Mouse (Mus musculus) cerebellum, adult 2 months (tissue): Measurements from ENCODE around the gene Uba52.

Source experiments
- CTCF ChIP-seq: fragments of 200-500 bp; IDR thresholded peaks from 2 replicates; pipeline ENCODE4 v1.5.1; 2011; ENCODE audit warnings: low read depth, mild to moderate bottlenecking, control low read depth, low read length, moderate library complexity, borderline replicate concordance; ENCODE audit not compliant: insufficient read depth
- POLR2A ChIP-seq: fragments of 200-500 bp; IDR thresholded peaks from 2 replicates; pipeline ENCODE4 v1.6.1; 2011; ENCODE audit warnings: low read length, control low read depth, borderline replicate concordance; ENCODE audit not compliant: insufficient read depth

DNA sequence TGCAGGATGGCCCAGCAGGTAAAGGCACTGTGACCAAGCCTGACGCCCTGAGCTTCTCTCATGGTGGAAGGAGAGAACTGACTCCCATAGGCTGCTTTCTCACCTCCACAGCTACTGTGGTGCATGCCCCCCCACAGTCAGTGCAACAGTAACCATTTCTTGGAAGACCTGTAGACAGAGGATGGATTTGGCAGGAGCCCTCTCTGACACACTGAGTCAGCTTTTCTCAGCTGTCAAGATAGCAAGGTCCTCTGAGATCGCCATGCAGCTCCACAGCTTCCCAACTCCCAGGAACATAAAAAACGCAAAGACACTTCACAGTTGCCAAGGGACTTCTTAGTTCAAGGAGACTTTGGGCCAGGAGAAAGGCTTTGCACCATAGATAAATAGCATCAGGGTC lies 52.1 kb downstream of the Uba52 start:
- TF ChIP-seq POLR2A, result no peak
- TF ChIP-seq CTCF, result no peak
